Mouse (Mus musculus) CH12.LX (cell line): ENCODE measurements around the gene Saxo2. TPM values are rescaled to one million over a fixed set of nuclear protein-coding genes. Genes with fewer than 3 reads are reported as not detected.

ENCODE experiments used
- DNase-seq: peaks from one replicate; pipeline ENCODE4 v3.0.0-alpha.2; 2013; ENCODE audit errors: extremely low read depth
- H3K27ac ChIP-seq: 2 replicates; pipeline ENCODE4 v1.5.1; 2012; ENCODE audit warnings: low read depth, mild to moderate bottlenecking, control low read depth, moderate library complexity; ENCODE audit not compliant: insufficient read depth
- H3K27me3 ChIP-seq: replicated peaks from 2 replicates; pipeline ENCODE3; 2012; ENCODE audit warnings: inconsistent platforms
- H3K36me3 ChIP-seq, 2 experiments: replicated peaks in 1 of 2; 2 replicates each; pipeline versions ENCODE3 to v1.6.1; 2012; ENCODE audit warnings: inconsistent platforms in 1 of 2, low read length in 1 of 2, mild to moderate bottlenecking in 1 of 2, mixed read lengths in 1 of 2, moderate library complexity in 1 of 2; ENCODE audit not compliant: control insufficient read depth in 1 of 2, insufficient read depth in 1 of 2
- H3K4me1 ChIP-seq, 2 experiments: 2 replicates each; pipeline ENCODE4 v1.6.1; 2012; ENCODE audit warnings: inconsistent platforms in 1 of 2, moderate library complexity in 1 of 2; ENCODE audit not compliant: insufficient read depth in 2 of 2, control insufficient read depth in 1 of 2
- H3K4me2 ChIP-seq: 2 replicates; pipeline ENCODE4 v1.6.1; 2012; ENCODE audit warnings: low read depth, mild to moderate bottlenecking, control low read depth; ENCODE audit not compliant: poor library complexity, insufficient read depth, severe bottlenecking
- H3K4me3 ChIP-seq, 3 experiments: fragments of 150-350 bp in 1 of 3; sonication (generic) in 1 of 3; replicated peaks in 1 of 3; 2 replicates each; pipeline versions ENCODE3 to v1.5.1; 2011 to 2012; ENCODE audit warnings: low read depth in 2 of 3, low read length in 2 of 3, mild to moderate bottlenecking in 2 of 3, moderate library complexity in 2 of 3, control low read depth in 1 of 3, improper control_type of control experiment in 1 of 3, inconsistent platforms in 1 of 3, mixed read lengths in 1 of 3; ENCODE audit not compliant: poor library complexity in 1 of 3
- H3K79me2 ChIP-seq: replicated peaks from 2 replicates; pipeline ENCODE4 v1.6.1; 2012; ENCODE audit warnings: mild to moderate bottlenecking, moderate library complexity; ENCODE audit not compliant: control insufficient read depth, poor library complexity, insufficient read depth, severe bottlenecking; ENCODE audit errors: extremely low read depth
- H3K9ac ChIP-seq: 2 replicates; pipeline ENCODE4 v1.6.1; 2012; ENCODE audit warnings: low read depth, mild to moderate bottlenecking, control low read depth, moderate library complexity; ENCODE audit not compliant: insufficient read depth
- H3K9me3 ChIP-seq: replicated peaks from 2 replicates; pipeline ENCODE3; 2012; ENCODE audit warnings: low read length, inconsistent platforms, mixed read lengths
- BHLHE40 ChIP-seq: IDR thresholded peaks from 2 replicates; pipeline ENCODE4 v1.6.1; 2011; ENCODE audit warnings: mild to moderate bottlenecking, low read depth, low read length, improper control_type of control experiment
- CHD1 ChIP-seq: IDR thresholded peaks from 2 replicates; pipeline ENCODE4 v1.6.1; 2012; ENCODE audit warnings: low read depth, low read length, improper control_type of control experiment, inconsistent platforms
- CTCF ChIP-seq, 2 experiments: IDR thresholded peaks in 1 of 2; conservative IDR thresholded peaks in 1 of 2; 2 replicates each; pipeline ENCODE4 v1.5.1; 2011 to 2012; ENCODE audit warnings: low read depth in 2 of 2, low read length in 2 of 2, improper control_type of control experiment in 1 of 2, inconsistent platforms in 1 of 2, mild to moderate bottlenecking in 1 of 2, moderate library complexity in 1 of 2
- ELF1 ChIP-seq: IDR thresholded peaks from 2 replicates; pipeline ENCODE4 v1.6.1; 2014; ENCODE audit warnings: low read depth, mild to moderate bottlenecking, inconsistent platforms, low read length, improper control_type of control experiment
- ETS1 ChIP-seq: conservative IDR thresholded peaks from 2 replicates; pipeline ENCODE4 v1.6.1; 2012; ENCODE audit warnings: low read depth, mild to moderate bottlenecking, inconsistent platforms, low read length, improper control_type of control experiment, moderate library complexity
- IRF4 ChIP-seq: IDR thresholded peaks from 2 replicates; pipeline ENCODE4 v1.6.1; 2014; ENCODE audit warnings: low read depth, mild to moderate bottlenecking, inconsistent platforms, low read length, improper control_type of control experiment
- KAT2A ChIP-seq: IDR thresholded peaks from 2 replicates; pipeline ENCODE4 v1.6.1; 2012; ENCODE audit warnings: low read length, improper control_type of control experiment, inconsistent platforms; ENCODE audit not compliant: insufficient replicate concordance
- MAX ChIP-seq: IDR thresholded peaks from 2 replicates; pipeline ENCODE4 v1.6.1; 2011; ENCODE audit warnings: low read length, improper control_type of control experiment
- MAZ ChIP-seq: IDR thresholded peaks from 2 replicates; pipeline ENCODE4 v1.6.1; 2012; ENCODE audit warnings: low read depth, mild to moderate bottlenecking, inconsistent platforms, low read length, improper control_type of control experiment, moderate library complexity
- MEF2A ChIP-seq: IDR thresholded peaks from 2 replicates; pipeline ENCODE4 v1.6.1; 2014; ENCODE audit warnings: low read depth, mild to moderate bottlenecking, inconsistent platforms, low read length, improper control_type of control experiment, borderline replicate concordance
- MYC ChIP-seq: IDR thresholded peaks from 2 replicates; pipeline ENCODE4 v1.6.1; 2011; ENCODE audit warnings: low read depth, mild to moderate bottlenecking, improper control_type of control experiment, low read length
- NELFE ChIP-seq: IDR thresholded peaks from 2 replicates; pipeline ENCODE4 v1.6.1; 2011; ENCODE audit warnings: low read depth, low read length, improper control_type of control experiment
- PAX5 ChIP-seq: IDR thresholded peaks from 2 replicates; pipeline ENCODE4 v1.6.1; 2012; ENCODE audit warnings: low read length, inconsistent platforms, mixed read lengths
- POLR2A ChIP-seq: IDR thresholded peaks from 2 replicates; pipeline ENCODE4 v1.6.1; 2011; ENCODE audit warnings: low read depth, mild to moderate bottlenecking, improper control_type of control experiment, low read length
- POLR2AphosphoS2 ChIP-seq: IDR thresholded peaks from 2 replicates; pipeline ENCODE4 v1.6.1; 2011; ENCODE audit warnings: low read depth, low read length, improper control_type of control experiment
- RAD21 ChIP-seq: IDR thresholded peaks from 2 replicates; pipeline ENCODE4 v1.6.1; 2011; ENCODE audit warnings: low read depth, mild to moderate bottlenecking, low read length, improper control_type of control experiment, moderate library complexity
- SIN3A ChIP-seq: IDR thresholded peaks from 2 replicates; pipeline ENCODE4 v1.6.1; 2012; ENCODE audit warnings: low read length, improper control_type of control experiment, inconsistent platforms
- TBP ChIP-seq: conservative IDR thresholded peaks from 2 replicates; pipeline ENCODE4 v1.6.1; 2011; ENCODE audit warnings: low read depth, low read length, improper control_type of control experiment
- TCF12 ChIP-seq: IDR thresholded peaks from 2 replicates; pipeline ENCODE4 v1.6.1; 2014; ENCODE audit warnings: low read depth, mild to moderate bottlenecking, inconsistent platforms, low read length, improper control_type of control experiment
- UBTF ChIP-seq: IDR thresholded peaks from 2 replicates; pipeline ENCODE4 v1.6.1; 2012; ENCODE audit warnings: low read depth, mild to moderate bottlenecking, inconsistent platforms, low read length, improper control_type of control experiment, moderate library complexity
- USF1 ChIP-seq: IDR thresholded peaks from 2 replicates; pipeline ENCODE4 v1.6.1; 2014; ENCODE audit warnings: low read depth, mild to moderate bottlenecking, inconsistent platforms, low read length, improper control_type of control experiment
- USF2 ChIP-seq: conservative IDR thresholded peaks from 2 replicates; pipeline ENCODE4 v1.6.1; 2011; ENCODE audit warnings: low read depth, low read length, improper control_type of control experiment
- ZC3H11A ChIP-seq: IDR thresholded peaks from 2 replicates; pipeline ENCODE4 v1.6.1; 2012; ENCODE audit warnings: low read depth, mild to moderate bottlenecking, inconsistent platforms, low read length, improper control_type of control experiment
- ZKSCAN1 ChIP-seq: IDR thresholded peaks from 2 replicates; pipeline ENCODE4 v1.6.1; 2012; ENCODE audit warnings: low read depth, inconsistent platforms, low read length, improper control_type of control experiment, borderline replicate concordance
- dilution Hi-C: fragments of 300-500 bp; cut with MboI; formaldehyde crosslinking; loops from 2 replicates; pipeline ENCODE4 v1.14.3; 2020; ENCODE audit warnings: low sequenced_read_pairs; ENCODE audit not compliant: extremely low pct_unique_long_range_greater_than_20kb, extremely low pct_ligation_motif_present
- in situ Hi-C: fragments of 300-500 bp; cut with MboI; formaldehyde crosslinking; loops from 3 replicates; pipeline ENCODE4 v1.14.3; 2019; ENCODE audit warnings: low sequenced_read_pairs, low pct_ligation_motif_present, low pct_unique_long_range_greater_than_20kb, mixed read lengths
- polyA plus RNA-seq: library from polyadenylated mRNA; unstranded; fragments of >175 nt; gene quantifications from 2 replicates; pipeline ENCODE4 v1.2.1, GENCODE M21; 2012; ENCODE audit warnings: low read depth; ENCODE audit not compliant: insufficient read length
- total RNA-seq, 2 experiments: library from RNA; depleted of rRNA; stranded (reverse); fragments of 300-350 nt in 1 of 2; fragments of >200 nt in 1 of 2; gene quantifications; 2 replicates each; pipeline ENCODE4 v1.2.3; 2012 to 2014

The Saxo2 gene
- total and polyA plus RNA-seq, 3 experiments: 4.1 to 22.3 (median 17.6) TPM

- H3K9me3 ChIP-seq: no peaks in the 10 kb centered on the region
- peaks cover 2% of the 10 kb centered on the region for H3K27me3 ChIP-seq
- in situ Hi-C loops (no loop called here), dilution Hi-C loops (no loop called here)
- no peak overlapping the region for H3K4me3 ChIP-seq
- no peak for TF ChIP-seq TCF12
- no peak for TF ChIP-seq MYC
- TF ChIP-seq SIN3A: no peak
- no peak for TF ChIP-seq RAD21
- TF ChIP-seq ZKSCAN1: no peak
- TF ChIP-seq USF2: no peak
- TF ChIP-seq TBP: no peak
- no peak for TF ChIP-seq CTCF (conservative IDR thresholded peaks at IDR 0.05 in 1 of 2, IDR thresholded peaks at IDR 0.05 in 1 of 2; ENCODE audit: low read depth in 2 of 2, low read length in 2 of 2)
- no peak for TF ChIP-seq POLR2A
- no peak for TF ChIP-seq UBTF
- no peak for TF ChIP-seq NELFE
- TF ChIP-seq MAZ: no peak
- TF ChIP-seq MEF2A: no peak
- no peak for TF ChIP-seq PAX5
- TF ChIP-seq ETS1: no peak
- no peak for TF ChIP-seq POLR2AphosphoS2
- no peak for TF ChIP-seq KAT2A
- TF ChIP-seq CHD1: no peak
- no peak for TF ChIP-seq USF1
- TF ChIP-seq ZC3H11A: no peak
- no peak for DNase-seq
- H3K9ac ChIP-seq: no peak overlapping the region
- no peaks in the 10 kb centered on the region for H3K79me2 ChIP-seq
- H3K27ac ChIP-seq: no peak overlapping the region
- H3K36me3 ChIP-seq: no peaks in the 10 kb centered on the region
- no peak overlapping the region for H3K4me2 ChIP-seq
- peaks cover 7 to 8% of the 10 kb centered on the region in 2 experiments; a peak in 3 of 4 replicates for H3K4me1 ChIP-seq
These were observed 42.9 kb downstream of the Saxo2 start for GRCm38 (mm10) chr7:82605425-82605824.

GRCm38 (mm10) chr7:82602008-82602407, 46.3 kb downstream of the Saxo2 start:
- dilution Hi-C loops: no loop called here
- Histone ChIP-seq H3K4me3 (no peak overlapping the region), H3K36me3 (no peaks in the 10 kb centered on the region), H3K4me2 (peak overlapping the region; percentile 32; the same call in 1 of the 2 replicates), H3K27ac (no peak overlapping the region), H3K27me3 (no peaks in the 10 kb centered on the region), H3K79me2 (no peaks in the 10 kb centered on the region), H3K9ac (no peak overlapping the region), H3K4me1 (peaks cover 7 to 8% of the 10 kb centered on the region in 2 experiments; a peak in 3 of 4 replicates)
- DNase-seq: no peak
- TF ChIP-seq BHLHE40 (no peak), ELF1 (0 out of 2 replicates have a peak, but pooled peaks have one; percentile 10), IRF4 (no peak), USF2 (no peak), TBP (no peak), ZKSCAN1 (no peak), MAX (no peak)
- TF ChIP-seq, all 38 proteins: peak for 1
- no peaks in the 10 kb centered on the region for H3K9me3 ChIP-seq
- in situ Hi-C loops: no loop called here
